Mouse (Mus musculus) stomach, postnatal 0 days (tissue): ENCODE measurements around the gene Tamm41. TPM values are rescaled to one million over a fixed set of nuclear protein-coding genes. Genes with fewer than 3 reads are reported as not detected.

ENCODE experiments used
- ATAC-seq: fragments of 200-750 bp; cut with Nextera tagmentation; 2 replicates; pipeline ENCODE4 v1.8.0; 2017; ENCODE audit not compliant: low FRiP score, low TSS enrichment
- DNase-seq: peaks from one replicate; pipeline ENCODE4 v3.0.0-alpha.2; 2016; ENCODE audit warnings: low spot score
- H3K27ac ChIP-seq: fragments of 300-500 bp; sonication (generic); replicated peaks from 2 replicates; pipeline ENCODE4 v1.5.1; 2014; ENCODE audit warnings: mild to moderate bottlenecking, control low read depth
- H3K27me3 ChIP-seq: fragments of 300-500 bp; sonication (generic); 2 replicates; pipeline ENCODE4 v1.6.1; 2014; ENCODE audit warnings: low read length; ENCODE audit not compliant: control insufficient read depth, insufficient read depth
- H3K36me3 ChIP-seq: fragments of 300-500 bp; sonication (generic); 2 replicates; pipeline ENCODE4 v1.6.1; 2014; ENCODE audit warnings: low read length, mixed read lengths; ENCODE audit not compliant: control insufficient read depth, insufficient read depth
- H3K4me1 ChIP-seq: fragments of 300-500 bp; sonication (generic); replicated peaks from 2 replicates; pipeline ENCODE4 v1.6.1; 2014; ENCODE audit warnings: antibody characterized with exemption; ENCODE audit not compliant: control insufficient read depth, insufficient read depth
- H3K4me2 ChIP-seq: fragments of 300-500 bp; sonication (generic); replicated peaks from 2 replicates; pipeline ENCODE4 v1.6.1; 2014; ENCODE audit warnings: low read depth, mild to moderate bottlenecking, control low read depth, moderate library complexity
- H3K4me3 ChIP-seq: fragments of 300-500 bp; sonication (generic); 2 replicates; pipeline ENCODE4 v1.5.1; 2014; ENCODE audit warnings: low read depth, low read length, control low read depth
- H3K9ac ChIP-seq: fragments of 300-500 bp; sonication (generic); 2 replicates; pipeline ENCODE4 v1.6.1; 2014; ENCODE audit warnings: mild to moderate bottlenecking, low read length, control low read depth, mixed read lengths
- H3K9me3 ChIP-seq: fragments of 300-500 bp; sonication (generic); 2 replicates; pipeline ENCODE4 v1.6.1; 2016; ENCODE audit warnings: low read length; ENCODE audit not compliant: control insufficient read depth
- CTCF ChIP-seq: IDR thresholded peaks from 2 replicates; pipeline ENCODE4 v1.5.1; 2016; ENCODE audit warnings: antibody characterized with exemption, low read depth, mild to moderate bottlenecking, moderate library complexity
- EP300 ChIP-seq: optimal IDR thresholded peaks from 2 replicates; pipeline ENCODE3; 2016; ENCODE audit warnings: antibody characterized with exemption
- WGBS: fragments of 180-500 bp; shearing (Covaris S2); extraction: QIAGEN DNeasy Blood & Tissue Kit; methylation state at CpG from one replicate; pipeline ENCODE4 v1.1.7; 2014; 5-methylcytosine and 5-hydroxymethylcytosine counted together
- polyA plus RNA-seq: library from polyadenylated mRNA; unstranded; fragments of >200 nt; fragmentation: Nextera tagmentation; extraction: Ambion mirVana; gene quantifications from 2 replicates; pipeline ENCODE4 v1.2.1, GENCODE M21; 2015

The Tamm41 gene
- polyA plus RNA-seq, 1 experiment from 2014 or later, result 35.8 TPM

- H3K4me3 ChIP-seq, result no peak overlapping the region
- no peak overlapping the region for H3K27ac ChIP-seq
- no peaks in the 10 kb centered on the region for H3K36me3 ChIP-seq
- ATAC-seq (no peak), DNase-seq (no peak)
- no peak for TF ChIP-seq CTCF
- TF ChIP-seq EP300, result no peak
- H3K4me2 ChIP-seq, result no peak overlapping the region
- no peaks in the 10 kb centered on the region for H3K9me3 ChIP-seq
- no peaks in the 10 kb centered on the region for H3K27me3 ChIP-seq
- H3K4me1 ChIP-seq, result no peaks in the 10 kb centered on the region
- H3K9ac ChIP-seq, result no peak overlapping the region
- WGBS, result 68% methylated on average over 5 of the region's 5 CpGs
Observed at GRCm38 (mm10) chr6:115062605-115063350, 25.1 kb upstream of the Tamm41 start.

DNA sequence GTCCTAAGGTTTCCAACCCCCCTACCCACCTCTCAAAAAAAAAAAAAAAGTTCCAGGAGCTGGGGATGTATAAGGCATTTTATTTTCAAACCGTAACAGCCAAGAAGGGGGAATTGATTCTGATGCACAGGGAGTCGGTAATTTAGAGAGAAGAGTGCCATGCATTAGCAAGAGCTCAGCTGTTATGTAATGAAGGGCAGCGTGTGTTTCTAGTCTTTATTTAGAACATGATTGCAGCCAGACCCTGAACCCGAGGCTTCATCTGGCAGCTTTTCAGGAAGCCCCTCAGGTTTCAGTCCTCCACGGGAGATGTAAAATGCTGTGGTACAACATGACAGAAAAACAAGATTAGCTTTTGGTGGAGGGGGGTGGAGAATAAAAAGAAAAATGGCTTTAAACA, 21.6 kb upstream of the Tamm41 start:
- no peak for DNase-seq
- Histone ChIP-seq H3K9ac (no peak overlapping the region), H3K27me3 (no peaks in the 10 kb centered on the region), H3K9me3 (no peaks in the 10 kb centered on the region), H3K36me3 (no peaks in the 10 kb centered on the region), H3K4me2 (no peak overlapping the region), H3K27ac (no peak overlapping the region), H3K4me1 (no peaks in the 10 kb centered on the region), H3K4me3 (no peak overlapping the region)
- 50% methylated on average over 5 of the region's 5 CpGs for WGBS
- no peak for ATAC-seq
- TF ChIP-seq CTCF (no peak), EP300 (no peak)

DNA sequence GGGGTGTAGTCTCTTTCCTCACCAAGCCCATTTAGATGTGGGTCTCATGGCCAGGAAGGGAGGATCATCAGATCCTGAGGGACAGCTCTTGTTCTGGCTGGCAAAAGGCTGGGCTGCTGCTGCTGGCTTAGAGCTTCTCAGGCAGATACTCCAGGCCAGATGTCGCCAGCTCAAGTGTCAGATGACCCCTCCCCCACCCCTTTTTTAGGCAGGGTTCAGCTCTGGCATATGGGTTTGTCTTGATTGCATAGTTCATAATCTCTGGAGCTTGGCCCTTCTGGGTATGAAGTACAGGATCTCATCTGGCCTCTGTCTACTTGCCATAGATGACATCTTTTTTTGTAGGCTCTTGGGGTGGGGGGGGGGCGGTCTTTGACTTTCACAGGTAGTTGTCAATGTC, 19.0 kb upstream of the Tamm41 start:
- H3K36me3 ChIP-seq, result no peaks in the 10 kb centered on the region
- H3K4me3 ChIP-seq, result no peak overlapping the region
- H3K27me3 ChIP-seq, result no peaks in the 10 kb centered on the region
- no peaks in the 10 kb centered on the region for H3K4me1 ChIP-seq
- TF ChIP-seq EP300 (no peak), CTCF (no peak)
- H3K27ac ChIP-seq, result no peak overlapping the region
- ATAC-seq (no peak), DNase-seq (no peak)
- H3K9ac ChIP-seq, result no peak overlapping the region
- H3K4me2 ChIP-seq, result no peak overlapping the region
- H3K9me3 ChIP-seq, result no peaks in the 10 kb centered on the region
- 33% methylated on average over 2 of the region's 2 CpGs for WGBS

DNA sequence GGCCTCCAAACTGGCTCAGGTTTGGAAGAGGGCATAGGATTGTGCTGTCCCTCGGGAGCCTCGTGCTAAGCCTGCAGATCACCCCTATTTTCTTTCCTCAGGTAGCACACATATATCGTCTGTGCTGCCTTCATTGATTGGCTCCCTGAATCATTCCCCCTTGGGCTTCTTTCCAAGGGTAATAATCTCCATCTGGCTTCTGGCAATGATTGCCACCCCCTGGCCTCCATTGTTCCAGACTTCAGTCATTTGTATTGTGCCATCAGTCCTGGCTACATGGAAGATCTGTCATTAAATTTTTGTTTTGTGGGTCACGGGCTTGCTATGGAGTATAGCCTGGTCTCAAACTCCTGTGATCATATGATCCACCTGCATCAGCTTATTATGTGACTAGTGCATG, 17.8 kb upstream of the Tamm41 start:
- ATAC-seq (no peak), DNase-seq (no peak)
- Histone ChIP-seq H3K4me1 (no peaks in the 10 kb centered on the region), H3K9ac (no peak overlapping the region), H3K27ac (no peak overlapping the region), H3K4me3 (no peak overlapping the region), H3K27me3 (no peaks in the 10 kb centered on the region), H3K9me3 (no peaks in the 10 kb centered on the region), H3K4me2 (no peak overlapping the region), H3K36me3 (no peaks in the 10 kb centered on the region)
- 76% methylated on average over 4 of the region's 4 CpGs for WGBS
- no peak for TF ChIP-seq CTCF
- no peak for TF ChIP-seq EP300

- DNase-seq, result no peak
- Histone ChIP-seq H3K4me1 (no peaks in the 10 kb centered on the region), H3K36me3 (no peaks in the 10 kb centered on the region), H3K9ac (no peak overlapping the region), H3K27ac (no peak overlapping the region), H3K4me3 (no peak overlapping the region), H3K27me3 (no peaks in the 10 kb centered on the region), H3K4me2 (no peak overlapping the region), H3K9me3 (no peaks in the 10 kb centered on the region)
- ATAC-seq, result no peak
- no peak for TF ChIP-seq EP300
- no peak for TF ChIP-seq CTCF
- 72% methylated on average over 6 of the region's 6 CpGs for WGBS
Observed at GRCm38 (mm10) chr6:115051586-115052197, 14.0 kb upstream of the Tamm41 start.

DNA sequence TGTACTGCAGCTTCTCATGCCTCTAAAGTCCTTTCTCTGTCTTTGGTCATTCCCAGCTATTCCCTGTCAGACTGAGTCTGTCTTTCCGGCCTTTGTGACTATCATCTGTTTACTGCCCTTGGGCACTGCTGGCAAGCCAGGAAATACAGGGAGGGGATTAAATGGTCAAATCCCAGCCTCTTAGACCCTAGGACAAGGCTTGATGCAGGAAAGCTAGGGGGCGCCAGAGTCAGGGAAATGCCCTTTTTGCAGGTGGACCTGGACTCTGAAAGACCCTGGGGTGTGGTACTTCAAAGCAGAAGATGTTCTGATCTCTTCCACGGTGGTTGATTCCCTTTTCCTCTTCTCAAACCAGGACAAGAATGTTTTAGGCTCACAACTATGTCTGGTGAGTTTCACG, 11.3 kb upstream of the Tamm41 start:
- no peaks in the 10 kb centered on the region for H3K27me3 ChIP-seq
- H3K4me2 ChIP-seq, result no peak overlapping the region
- TF ChIP-seq CTCF (peak; percentile 68), EP300 (no peak)
- no peaks in the 10 kb centered on the region for H3K9me3 ChIP-seq
- WGBS, result 18% methylated on average over 4 of the region's 4 CpGs
- no peak for ATAC-seq
- DNase-seq, result peak; percentile 26
- H3K4me1 ChIP-seq, result no peaks in the 10 kb centered on the region
- H3K27ac ChIP-seq, result no peak overlapping the region
- H3K9ac ChIP-seq, result no peak overlapping the region
- no peak overlapping the region for H3K4me3 ChIP-seq
- H3K36me3 ChIP-seq, result no peaks in the 10 kb centered on the region
